Mouse (Mus musculus): ENCODE data around the gene Vps53.
A peak's percentile ranks its signal among the peaks of the same experiment; 100 is the strongest.
"Not testable (repeated sequence)": the region's sequence is repeated elsewhere in the genome, so short reads cannot be mapped to it uniquely, and the experiment has no call there.

The Vps53 gene

DNA sequence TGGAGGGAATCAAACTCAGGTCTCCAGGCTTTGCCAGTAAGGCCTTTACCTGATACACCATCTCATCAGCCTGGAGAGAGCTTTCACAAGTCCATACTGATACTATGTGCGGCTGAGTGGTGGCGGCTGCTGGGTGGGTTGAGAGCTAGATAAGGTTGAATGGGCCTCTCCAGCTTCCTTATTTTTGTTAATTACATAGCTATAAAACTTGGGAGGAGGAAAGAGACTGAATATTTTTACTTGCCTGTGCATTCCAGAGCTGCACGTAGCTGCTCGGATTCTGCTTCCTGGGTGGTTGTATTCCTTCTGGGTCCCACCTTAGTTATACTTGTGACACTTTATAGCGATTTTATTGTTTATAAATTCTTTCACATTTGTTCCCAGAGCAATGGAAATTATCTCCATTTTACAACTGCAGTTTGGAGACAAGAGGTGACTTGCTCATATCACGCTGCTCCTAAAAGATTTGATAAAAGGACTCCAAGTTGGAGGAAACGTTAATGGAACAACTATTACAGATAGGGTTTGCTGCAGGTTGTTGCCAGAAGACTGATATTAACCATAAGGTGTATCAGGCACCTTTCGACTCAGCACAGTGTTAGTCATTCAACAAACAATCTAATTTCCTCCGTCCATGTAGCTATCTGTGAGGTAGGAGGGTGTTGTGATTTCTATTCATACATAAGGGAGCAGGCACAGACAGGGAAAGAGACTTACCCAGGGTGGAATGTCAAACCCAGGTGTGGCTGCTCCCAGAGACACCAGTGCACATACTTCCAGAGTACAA lies 168.4 kb downstream of the Vps53 start:
- no peak for DNase-seq

DNA sequence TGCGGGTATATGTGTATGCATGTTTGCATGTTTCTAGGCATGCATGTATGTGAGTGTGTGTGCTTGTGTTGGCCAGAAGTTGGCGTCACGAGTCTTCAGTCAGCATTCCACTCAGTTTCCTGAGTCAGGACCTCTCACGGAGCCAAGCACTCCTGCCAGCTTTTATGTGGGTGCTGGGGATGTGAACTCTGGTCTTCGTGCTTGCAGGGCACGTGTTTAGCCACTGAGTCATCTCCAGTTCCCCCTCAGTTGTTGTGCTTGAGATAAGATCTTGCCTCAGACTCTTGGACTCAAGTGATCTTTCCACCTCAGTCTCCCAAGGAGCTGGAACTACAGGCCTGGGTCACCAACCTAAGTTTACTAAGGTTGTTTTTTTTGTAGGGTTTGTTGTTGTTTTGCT lies 170.3 kb downstream of the Vps53 start:
- no peak for DNase-seq

DNA sequence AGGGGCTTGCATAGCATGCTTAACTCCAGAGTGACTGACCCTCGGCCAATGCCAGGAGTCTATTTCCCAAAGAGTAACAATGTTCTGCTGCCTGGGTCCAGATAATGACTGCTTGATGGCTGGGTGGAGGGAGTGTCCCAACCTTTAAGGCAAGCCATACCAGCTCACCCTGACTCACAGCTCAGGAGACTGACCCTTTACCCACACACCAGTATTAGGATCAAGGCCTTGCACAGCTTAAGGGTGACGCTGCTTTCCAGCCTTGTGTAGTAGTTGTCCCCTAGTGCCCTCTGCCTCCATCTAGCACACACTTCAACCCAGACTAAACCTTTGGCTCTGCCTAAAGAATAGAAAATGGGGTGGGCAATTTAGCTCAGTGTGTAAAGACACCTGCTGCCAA lies 171.3 kb downstream of the Vps53 start:
- no peak for DNase-seq

DNA sequence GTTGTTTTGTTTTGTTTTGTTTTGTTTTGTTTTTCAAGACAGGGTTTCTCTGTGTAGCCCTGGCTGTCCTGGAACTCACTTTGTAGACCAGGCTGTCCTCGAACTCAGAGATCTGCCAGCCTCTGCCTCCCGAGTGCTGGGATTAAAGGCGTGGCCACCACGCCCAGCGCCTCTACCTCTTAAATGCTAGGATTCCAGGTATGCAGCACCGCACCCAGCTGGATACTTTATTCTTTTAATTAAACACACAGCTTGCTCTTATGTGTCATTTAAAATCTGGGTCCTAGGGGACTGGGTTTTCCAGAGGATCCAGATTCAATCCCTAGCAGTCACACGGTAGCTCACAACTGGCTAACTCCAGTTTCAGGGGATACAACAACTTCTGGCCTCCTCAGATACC lies 175.2 kb downstream of the Vps53 start:
- DNase-seq: not testable (repeated sequence)

- DNase-seq: no peak
These were observed 178.1 kb downstream of the Vps53 start for GRCm38 (mm10) chr11:76001237-76001878.

DNA sequence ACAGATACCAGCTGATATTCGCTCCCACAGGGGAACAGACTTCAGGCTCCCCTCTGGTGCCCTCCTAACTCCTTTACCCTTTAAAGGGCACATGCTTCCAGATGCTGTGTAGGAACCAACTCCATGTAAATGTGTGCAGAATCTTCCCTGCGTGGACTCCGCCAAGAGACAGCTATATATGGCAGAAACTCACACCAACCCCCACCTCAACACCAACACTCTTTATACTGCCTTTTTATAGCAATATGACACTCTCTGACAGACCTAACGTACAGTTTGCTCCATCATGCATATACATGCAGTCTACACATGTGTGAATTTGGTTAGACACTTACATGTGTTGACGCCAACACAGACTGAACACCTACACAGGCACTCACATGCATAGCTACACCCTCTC lies 178.7 kb downstream of the Vps53 start:
- DNase-seq: no peak

DNA sequence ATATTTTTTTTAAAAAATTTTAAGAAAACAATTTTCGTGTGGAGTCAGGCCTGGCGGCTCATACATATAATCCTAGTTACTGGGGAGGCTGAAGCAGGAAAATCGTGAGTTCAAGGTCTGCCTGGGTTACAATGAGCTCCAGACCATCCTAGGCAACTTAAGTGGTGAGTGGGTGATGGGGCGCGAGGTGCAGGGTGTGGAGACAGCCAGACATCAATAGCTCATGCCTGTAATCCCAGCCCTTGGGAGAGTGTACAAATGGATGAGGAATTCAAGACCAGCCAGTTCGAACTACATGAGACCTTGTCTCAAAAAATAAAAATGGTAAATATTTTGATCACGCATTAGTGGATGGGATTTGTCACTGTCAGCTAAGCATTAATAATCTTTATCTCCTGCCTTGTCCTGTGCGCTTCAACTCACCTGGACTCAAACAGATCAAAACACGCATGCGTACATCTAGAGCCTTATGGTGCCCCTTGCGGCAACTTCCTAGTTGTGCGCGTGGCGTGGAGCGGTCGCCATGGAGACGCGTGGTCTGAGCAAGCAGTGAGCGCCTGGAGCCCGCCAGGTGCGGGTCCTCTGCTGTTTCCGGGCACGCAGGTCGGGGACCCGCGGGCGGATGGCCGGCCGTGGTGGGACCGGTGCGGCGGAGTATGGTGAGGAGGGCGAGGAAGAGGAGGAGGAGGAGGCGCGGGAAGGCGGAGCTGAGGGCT lies 179.8 kb downstream of the Vps53 start, which contains the start of gene 1700016K19Rik:
1700016K19Rik (plus strand) TSS at position 473 of the 716 bp plus-strand sequence.
- DNase-seq: peak; percentile 94
